Mouse (Mus musculus) limb, embryonic 10.5 days (tissue): ENCODE measurements at regions not wholly inside any gene's neighbourhood (a gene's known extent, or its start where the extent isn't known, plus 50 kb on each side); places are given as distances from the start of the nearest gene placed in this dataset.

ENCODE experiments used
- DNase-seq: peaks from one replicate; pipeline ENCODE4 v3.0.0-alpha.2; 2017; ENCODE audit warnings: low spot score
- H3K27ac ChIP-seq: fragments of 300-500 bp; sonication (generic); 2 replicates; pipeline ENCODE4 v1.5.1; 2016; ENCODE audit warnings: mild to moderate bottlenecking
- H3K27me3 ChIP-seq: fragments of 300-500 bp; sonication (generic); 2 replicates; pipeline ENCODE4 v1.6.1; 2016; ENCODE audit warnings: low read depth, mild to moderate bottlenecking; ENCODE audit not compliant: poor library complexity, severe bottlenecking
- H3K36me3 ChIP-seq: fragments of 300-500 bp; sonication (generic); 2 replicates; pipeline ENCODE4 v1.6.1; 2016; ENCODE audit warnings: mild to moderate bottlenecking, moderate library complexity
- H3K4me1 ChIP-seq: fragments of 300-500 bp; sonication (generic); 2 replicates; pipeline ENCODE4 v1.6.1; 2016
- H3K4me3 ChIP-seq: fragments of 300-500 bp; sonication (generic); 2 replicates; pipeline ENCODE4 v1.5.1; 2016; ENCODE audit warnings: mild to moderate bottlenecking, moderate library complexity
- H3K9me3 ChIP-seq: fragments of 300-500 bp; sonication (generic); replicated peaks from 2 replicates; pipeline ENCODE4 v1.6.1; 2016; ENCODE audit warnings: mild to moderate bottlenecking
- WGBS: fragments of 180-500 bp; shearing (Covaris S2); methylation state at CpG from one replicate; pipeline ENCODE4 v1.1.7; 2016; 5-methylcytosine and 5-hydroxymethylcytosine counted together

- WGBS: 86% methylated on average over 5 of the region's 5 CpGs
- DNase-seq: no peak
- Histone ChIP-seq H3K27ac (no peak overlapping the region), H3K4me1 (no peaks in the 10 kb centered on the region), H3K4me3 (no peak overlapping the region), H3K36me3 (no peaks in the 10 kb centered on the region), H3K9me3 (no peaks in the 10 kb centered on the region), H3K27me3 (no peaks in the 10 kb centered on the region)
Measured at GRCm38 (mm10) chr3:147982831-147983230, 1007.5 kb downstream of the Adgrl2 start.

GRCm38 (mm10) chr3:147981621-147982020, 1008.7 kb downstream of the Adgrl2 start:
- Histone ChIP-seq H3K4me1 (no peaks in the 10 kb centered on the region), H3K9me3 (no peaks in the 10 kb centered on the region), H3K27ac (no peak overlapping the region), H3K27me3 (no peaks in the 10 kb centered on the region), H3K36me3 (no peaks in the 10 kb centered on the region), H3K4me3 (no peak overlapping the region)
- 74% methylated on average over 4 of the region's 4 CpGs for WGBS
- no peak for DNase-seq

- no peaks in the 10 kb centered on the region for H3K9me3 ChIP-seq
- H3K36me3 ChIP-seq: no peaks in the 10 kb centered on the region
- no peak overlapping the region for H3K27ac ChIP-seq
- 93% methylated on average over 3 of the region's 3 CpGs for WGBS
- no peaks in the 10 kb centered on the region for H3K4me1 ChIP-seq
- no peak overlapping the region for H3K4me3 ChIP-seq
- H3K27me3 ChIP-seq: no peaks in the 10 kb centered on the region
- no peak for DNase-seq
Measured at GRCm38 (mm10) chr3:147976579-147976978, 1013.8 kb downstream of the Adgrl2 start.

GRCm38 (mm10) chr3:147976069-147976468, 1014.3 kb downstream of the Adgrl2 start:
- no peaks in the 10 kb centered on the region for H3K27me3 ChIP-seq
- no peak for DNase-seq
- H3K9me3 ChIP-seq: no peaks in the 10 kb centered on the region
- H3K4me3 ChIP-seq: no peak overlapping the region
- no peaks in the 10 kb centered on the region for H3K36me3 ChIP-seq
- no peaks in the 10 kb centered on the region for H3K4me1 ChIP-seq
- WGBS: 94% methylated on average over 6 of the region's 6 CpGs
- H3K27ac ChIP-seq: no peak overlapping the region

GRCm38 (mm10) chr3:147975500-147975899, 1014.9 kb downstream of the Adgrl2 start:
- no peak for DNase-seq
- no peaks in the 10 kb centered on the region for H3K4me1 ChIP-seq
- no peak overlapping the region for H3K27ac ChIP-seq
- H3K27me3 ChIP-seq: no peaks in the 10 kb centered on the region
- H3K9me3 ChIP-seq: no peaks in the 10 kb centered on the region
- H3K4me3 ChIP-seq: no peak overlapping the region
- no peaks in the 10 kb centered on the region for H3K36me3 ChIP-seq
- WGBS: 90% methylated on average over 10 of the region's 10 CpGs

- no peaks in the 10 kb centered on the region for H3K9me3 ChIP-seq
- no peaks in the 10 kb centered on the region for H3K27me3 ChIP-seq
- H3K4me3 ChIP-seq: no peak overlapping the region
- H3K27ac ChIP-seq: no peak overlapping the region
- DNase-seq: no peak
- H3K36me3 ChIP-seq: no peaks in the 10 kb centered on the region
- no peaks in the 10 kb centered on the region for H3K4me1 ChIP-seq
- WGBS: 78% methylated on average over 8 of the region's 8 CpGs
Measured at GRCm38 (mm10) chr3:147974515-147974914, 1015.8 kb downstream of the Adgrl2 start.

GRCm38 (mm10) chr3:147968271-147968670, 1022.1 kb downstream of the Adgrl2 start:
- H3K4me1 ChIP-seq: peaks cover 36% of the 10 kb centered on the region
- H3K9me3 ChIP-seq: no peaks in the 10 kb centered on the region
- H3K4me3 ChIP-seq: no peak overlapping the region
- no peak overlapping the region for H3K27ac ChIP-seq
- H3K36me3 ChIP-seq: no peaks in the 10 kb centered on the region
- H3K27me3 ChIP-seq: no peaks in the 10 kb centered on the region
- DNase-seq: no peak
- WGBS: 85% methylated on average over 11 of the region's 11 CpGs

- no peak overlapping the region for H3K4me3 ChIP-seq
- WGBS: 71% methylated on average over 9 of the region's 9 CpGs
- DNase-seq: no peak
- H3K36me3 ChIP-seq: no peaks in the 10 kb centered on the region
- H3K4me1 ChIP-seq: peaks cover 36% of the 10 kb centered on the region
- no peaks in the 10 kb centered on the region for H3K9me3 ChIP-seq
- no peaks in the 10 kb centered on the region for H3K27me3 ChIP-seq
- H3K27ac ChIP-seq: 0 out of 2 replicates have a peak overlapping the region, but pooled peaks have one; percentile 26
Measured at GRCm38 (mm10) chr3:147967866-147968265, 1022.5 kb downstream of the Adgrl2 start.

GRCm38 (mm10) chr3:147967261-147967660, 1023.1 kb downstream of the Adgrl2 start:
- no peak overlapping the region for H3K27ac ChIP-seq
- no peak for DNase-seq
- no peaks in the 10 kb centered on the region for H3K36me3 ChIP-seq
- no peak overlapping the region for H3K4me3 ChIP-seq
- 96% methylated on average over 3 of the region's 3 CpGs for WGBS
- no peaks in the 10 kb centered on the region for H3K9me3 ChIP-seq
- no peaks in the 10 kb centered on the region for H3K27me3 ChIP-seq
- H3K4me1 ChIP-seq: peaks cover 36% of the 10 kb centered on the region

- peaks cover 36% of the 10 kb centered on the region for H3K4me1 ChIP-seq
- no peak for DNase-seq
- H3K27ac ChIP-seq: no peak overlapping the region
- H3K9me3 ChIP-seq: no peaks in the 10 kb centered on the region
- 86% methylated on average over 8 of the region's 8 CpGs for WGBS
- no peaks in the 10 kb centered on the region for H3K27me3 ChIP-seq
- no peak overlapping the region for H3K4me3 ChIP-seq
- H3K36me3 ChIP-seq: no peaks in the 10 kb centered on the region
Measured at GRCm38 (mm10) chr3:147966827-147967226, 1023.5 kb downstream of the Adgrl2 start.

GRCm38 (mm10) chr3:147966379-147966778, 1024.0 kb downstream of the Adgrl2 start:
- DNase-seq: peak; percentile 45
- Histone ChIP-seq H3K4me3 (no peak overlapping the region), H3K4me1 (peaks cover 36% of the 10 kb centered on the region), H3K9me3 (no peaks in the 10 kb centered on the region), H3K27me3 (no peaks in the 10 kb centered on the region), H3K36me3 (no peaks in the 10 kb centered on the region), H3K27ac (no peak overlapping the region)
- 58% methylated on average over 12 of the region's 12 CpGs for WGBS

- Histone ChIP-seq H3K27me3 (no peaks in the 10 kb centered on the region), H3K9me3 (no peaks in the 10 kb centered on the region), H3K36me3 (no peaks in the 10 kb centered on the region), H3K4me3 (no peak overlapping the region), H3K27ac (no peak overlapping the region), H3K4me1 (peaks cover 52% of the 10 kb centered on the region)
- DNase-seq: no peak
- 26% methylated on average over 13 of the region's 13 CpGs for WGBS
Measured at GRCm38 (mm10) chr3:147963698-147964476, 1026.5 kb downstream of the Adgrl2 start.

- Histone ChIP-seq H3K9me3 (no peaks in the 10 kb centered on the region), H3K27ac (peak overlapping the region; percentile 14; the same call in 1 of the 2 replicates), H3K36me3 (no peaks in the 10 kb centered on the region), H3K4me3 (no peak overlapping the region), H3K27me3 (no peaks in the 10 kb centered on the region), H3K4me1 (peaks cover 22% of the 10 kb centered on the region)
- WGBS: 44% methylated on average over 13 of the region's 13 CpGs
- peak; percentile 38 for DNase-seq
Measured at GRCm38 (mm10) chr3:147948041-147948592, 1042.2 kb downstream of the Adgrl2 start.
